Mouse (Mus musculus): Measurements from ENCODE around the gene Cbl.

Gene Cbl

GRCm38 (mm10) chr9:44178811-44179210 is 55.0 kb downstream of the Cbl start:
- no peak for DNase-seq

GRCm38 (mm10) chr9:44178389-44178788 is 55.5 kb downstream of the Cbl start:
- peak; percentile 36 for DNase-seq

GRCm38 (mm10) chr9:44177405-44177804 is 56.4 kb downstream of the Cbl start:
- no peak for DNase-seq

- no peak for DNase-seq
These were observed 57.9 kb downstream of the Cbl start for GRCm38 (mm10) chr9:44175957-44176356.

GRCm38 (mm10) chr9:44175556-44175955 is 58.3 kb downstream of the Cbl start:
- DNase-seq = peak; percentile 88

- DNase-seq = no peak
These were observed 63.1 kb downstream of the Cbl start for GRCm38 (mm10) chr9:44170691-44171151.

- DNase-seq = no peak
These were observed 64.9 kb downstream of the Cbl start for GRCm38 (mm10) chr9:44168931-44169330.

- DNase-seq = no peak
These were observed 74.0 kb downstream of the Cbl start for GRCm38 (mm10) chr9:44159886-44160285.

- DNase-seq = peak; percentile 45
These were observed 86.6 kb downstream of the Cbl start for GRCm38 (mm10) chr9:44147290-44147689.

- DNase-seq = no peak
These were observed 89.2 kb downstream of the Cbl start for GRCm38 (mm10) chr9:44144718-44145060.

- DNase-seq = peak; percentile 66
These were observed 89.7 kb downstream of the Cbl start for GRCm38 (mm10) chr9:44144023-44144717.

GRCm38 (mm10) chr9:44143421-44143820 is 90.4 kb downstream of the Cbl start:
- DNase-seq = no peak

- DNase-seq = no peak
These were observed 91.9 kb downstream of the Cbl start for GRCm38 (mm10) chr9:44141951-44142350.

- DNase-seq = no peak
These were observed 96.0 kb downstream of the Cbl start for GRCm38 (mm10) chr9:44137846-44138245.

GRCm38 (mm10) chr9:44135731-44136411 is 98.0 kb downstream of the Cbl start:
- DNase-seq = no peak

- peak; percentile 39 for DNase-seq
These were observed 98.8 kb downstream of the Cbl start for GRCm38 (mm10) chr9:44134851-44135730.

- DNase-seq = peak; percentile 77
These were observed 99.6 kb downstream of the Cbl start, which contains the start of gene Mcam for GRCm38 (mm10) chr9:44134101-44134850. Mcam (plus strand) TSS chr9:44134469.

- DNase-seq = no peak
These were observed 100.6 kb downstream of the Cbl start for GRCm38 (mm10) chr9:44133287-44133686.

- DNase-seq = no peak
These were observed 101.6 kb downstream of the Cbl start for GRCm38 (mm10) chr9:44132200-44132599.

- no peak for DNase-seq
These were observed 102.6 kb downstream of the Cbl start for GRCm38 (mm10) chr9:44131276-44131590.

- DNase-seq = peak; percentile 38
These were observed 103.1 kb downstream of the Cbl start for GRCm38 (mm10) chr9:44130581-44131275.

- DNase-seq = peak; percentile 84
These were observed 103.8 kb downstream of the Cbl start for GRCm38 (mm10) chr9:44130034-44130433.

Measured in kidney, adult 9 months (tissue).